Mouse (Mus musculus) right cerebral cortex, adult 2 months (tissue): ENCODE data around the gene Them5.
A peak's percentile ranks its signal among the peaks of the same experiment; 100 is the strongest.

Source experiments
- DNase-seq, 2 experiments: peaks; one replicate each; pipeline ENCODE4 v3.0.0; 2021 to 2022; ENCODE audit warnings: low spot score in 2 of 2

Gene Them5

GRCm38 (mm10) chr3:94341959-94342422 lies at the start of gene Them5:
Gene Them5 (plus strand): TSS chr3:94342099.
- DNase-seq: no peak

- DNase-seq: no peak
Measured at GRCm38 (mm10) chr3:94305457-94305856, 36.4 kb upstream of the Them5 start.

GRCm38 (mm10) chr3:94306975-94307374 lies 34.9 kb upstream of the Them5 start:
- no peak for DNase-seq

GRCm38 (mm10) chr3:94309633-94310363 lies 32.1 kb upstream of the Them5 start, which contains the start of gene Them4:
Gene Them4 (plus strand): TSS chr3:94310089.
- peak; percentile 91 to 92 for DNase-seq

GRCm38 (mm10) chr3:94310491-94310890 lies 31.4 kb upstream of the Them5 start:
- DNase-seq: peak in 1 of 2 experiments; percentile 17

- no peak for DNase-seq
Measured at GRCm38 (mm10) chr3:94310911-94311310, 31.0 kb upstream of the Them5 start.

GRCm38 (mm10) chr3:94311376-94311775 lies 30.5 kb upstream of the Them5 start:
- no peak for DNase-seq

- DNase-seq: peak in 1 of 2 experiments; percentile 22
Measured at GRCm38 (mm10) chr3:94328681-94329080, 13.2 kb upstream of the Them5 start.

GRCm38 (mm10) chr3:94334442-94334841 lies 7.5 kb upstream of the Them5 start:
- DNase-seq: no peak

GRCm38 (mm10) chr3:94338522-94338921 lies 3.4 kb upstream of the Them5 start:
- no peak for DNase-seq

- no peak for DNase-seq
Measured at GRCm38 (mm10) chr3:94342552-94342951, 653 bp downstream of the Them5 start.

GRCm38 (mm10) chr3:94344182-94344581 lies 2.3 kb downstream of the Them5 start:
- DNase-seq: no peak

- no peak for DNase-seq
Measured at GRCm38 (mm10) chr3:94344897-94345296, 3.0 kb downstream of the Them5 start.

GRCm38 (mm10) chr3:94348146-94348545 lies 6.2 kb downstream of the Them5 start:
- no peak for DNase-seq

- DNase-seq: peak; percentile 40 to 44
Measured at GRCm38 (mm10) chr3:94360812-94361211, 18.9 kb downstream of the Them5 start.

GRCm38 (mm10) chr3:94362138-94362537 lies 20.2 kb downstream of the Them5 start, which contains the start of gene C2cd4d:
Gene C2cd4d (plus strand): TSS chr3:94362438.
- DNase-seq: no peak

GRCm38 (mm10) chr3:94363291-94364153 lies 21.6 kb downstream of the Them5 start:
- peak; percentile 21 to 35 for DNase-seq

GRCm38 (mm10) chr3:94364154-94364526 lies 22.2 kb downstream of the Them5 start:
- no peak for DNase-seq

- peak; percentile 84 to 92 for DNase-seq
Measured at GRCm38 (mm10) chr3:94366761-94367160, 24.9 kb downstream of the Them5 start.

- no peak for DNase-seq
Measured at GRCm38 (mm10) chr3:94367511-94367910, 25.6 kb downstream of the Them5 start.

GRCm38 (mm10) chr3:94368631-94369030 lies 26.7 kb downstream of the Them5 start:
- DNase-seq: no peak

- DNase-seq: no peak
Measured at GRCm38 (mm10) chr3:94369709-94370108, 27.8 kb downstream of the Them5 start.

GRCm38 (mm10) chr3:94371637-94372036 lies 29.7 kb downstream of the Them5 start:
- peak; percentile 12 to 21 for DNase-seq
